Mouse (Mus musculus): Measurements from ENCODE around the gene Gm20388.

The Gm20388 gene

DNA sequence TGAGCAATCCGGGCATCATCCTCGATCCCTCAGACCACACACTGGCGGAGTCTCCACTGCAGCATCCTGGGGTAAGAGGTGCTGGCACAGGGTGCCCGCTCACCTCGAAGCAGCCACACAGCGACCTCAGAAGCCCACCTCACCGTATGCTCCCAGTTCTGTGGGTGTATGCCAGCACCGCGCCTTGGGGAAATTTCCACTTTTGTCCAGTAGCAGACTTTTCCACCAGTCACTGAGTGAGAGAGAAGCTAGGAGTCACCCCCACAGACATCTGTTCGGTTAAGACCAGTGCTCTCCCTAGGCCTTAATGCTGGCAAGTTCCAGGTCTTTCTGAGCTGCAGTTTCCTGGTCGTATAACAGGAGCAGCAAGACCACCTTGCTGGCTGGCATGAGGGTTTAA lies 1458.7 kb downstream of the Gm20388 start:
- DNase-seq = no peak

GRCm38 (mm10) chr8:121371287-121371686 lies 1460.6 kb downstream of the Gm20388 start:
- DNase-seq = no peak

GRCm38 (mm10) chr8:121371911-121372638 lies 1461.4 kb downstream of the Gm20388 start:
- DNase-seq = no peak

DNA sequence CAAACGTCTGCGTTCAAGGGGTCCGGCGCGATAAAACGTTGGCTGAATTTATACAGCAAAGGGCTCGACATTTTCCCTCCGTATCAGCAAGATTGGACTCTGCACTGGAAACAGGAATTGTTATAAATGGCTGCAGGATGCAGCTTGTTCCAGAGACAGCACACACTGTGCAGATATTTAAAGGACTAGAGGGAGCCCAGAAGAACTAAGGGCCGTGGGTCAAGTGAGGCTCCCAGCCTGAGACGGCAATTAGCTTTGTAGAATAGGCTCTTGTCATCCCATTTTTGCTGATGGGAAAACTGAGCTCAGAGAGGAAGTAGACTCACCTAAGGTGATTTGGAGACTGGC lies 1462.0 kb downstream of the Gm20388 start:
- no peak for DNase-seq

DNA sequence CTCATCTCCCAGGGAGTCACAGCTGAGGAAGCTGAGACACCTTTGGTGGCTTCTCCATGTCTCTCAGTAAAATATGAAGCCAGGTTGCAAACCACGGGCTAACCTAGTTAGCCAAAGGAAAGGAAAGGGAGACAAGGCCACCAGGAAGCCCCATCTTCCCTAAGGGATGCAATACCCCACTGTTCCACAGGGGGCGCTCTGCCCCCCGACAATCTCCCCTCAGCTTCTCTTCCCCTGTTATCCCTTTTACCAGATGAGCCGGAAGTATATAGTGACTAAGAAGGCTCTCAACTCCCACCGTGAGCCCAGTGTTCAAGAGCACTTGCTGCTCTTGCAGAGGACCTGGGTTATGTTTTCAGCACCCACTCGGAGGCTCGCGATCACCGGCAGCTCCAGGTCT lies 1463.6 kb downstream of the Gm20388 start:
- no peak for DNase-seq

DNA sequence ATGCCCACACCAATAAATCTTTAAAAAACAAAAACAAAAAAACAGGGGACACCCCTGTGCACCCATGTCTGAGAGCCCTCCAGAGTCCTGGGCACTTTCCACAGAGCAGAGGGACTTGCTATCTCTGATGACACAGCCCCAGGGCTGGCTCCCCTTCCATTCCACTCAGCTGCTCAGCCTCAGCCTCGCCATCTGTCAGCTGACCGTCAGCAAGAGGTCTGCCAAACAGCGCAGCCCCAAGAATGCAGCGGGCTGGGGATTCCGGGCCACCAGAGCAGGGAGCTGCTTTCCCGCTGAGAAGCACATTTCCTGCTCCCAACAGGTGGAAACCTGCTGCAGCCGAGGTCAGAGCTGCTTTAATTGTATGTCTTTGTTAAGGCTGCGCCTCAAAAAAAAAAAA lies 1464.1 kb downstream of the Gm20388 start:
- DNase-seq = peak; percentile 34

DNA sequence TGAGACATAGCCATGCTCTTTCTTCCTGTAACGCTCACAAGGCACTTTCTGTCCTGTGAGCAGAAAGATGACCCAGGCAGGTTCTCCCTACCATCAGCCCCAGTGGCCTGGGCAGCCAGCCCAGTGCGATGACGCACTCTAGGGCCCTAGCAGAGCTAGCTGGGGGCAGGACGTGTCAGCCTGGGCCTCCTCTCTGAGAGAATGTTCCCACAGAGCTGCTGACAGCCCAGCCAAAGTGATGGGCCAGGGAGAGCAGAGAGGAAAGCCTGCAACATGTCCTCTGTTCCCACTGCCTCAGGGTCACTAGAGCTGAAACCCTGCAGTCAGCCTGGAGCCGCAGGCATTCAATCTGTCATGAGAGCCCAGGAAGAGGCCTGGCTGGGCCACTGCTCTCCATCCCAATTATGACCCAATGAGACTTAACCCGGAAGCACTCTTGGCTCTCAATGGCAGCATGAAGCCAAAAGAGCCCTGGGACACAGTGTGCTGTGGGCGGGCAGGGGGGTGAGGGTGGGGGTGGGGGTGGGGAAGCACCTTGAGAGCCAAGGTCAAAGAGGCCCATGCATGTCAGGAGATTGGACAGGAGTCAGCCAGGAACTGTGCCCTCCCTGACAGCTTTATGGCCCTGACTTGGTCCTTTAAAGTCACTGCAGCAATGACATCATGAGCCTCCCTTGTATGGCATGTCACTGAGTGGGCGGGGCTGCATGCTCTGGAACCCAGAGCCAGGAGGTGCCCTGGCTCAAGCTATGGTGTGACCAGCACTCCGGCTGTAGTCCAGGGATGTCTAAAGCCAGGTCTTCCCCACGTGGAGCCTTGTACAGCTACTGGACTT lies 1465.7 kb downstream of the Gm20388 start:
- DNase-seq = peak; percentile 34

- peak; percentile 42 for DNase-seq
Observed at GRCm38 (mm10) chr8:121377680-121378079, 1467.0 kb downstream of the Gm20388 start.

DNA sequence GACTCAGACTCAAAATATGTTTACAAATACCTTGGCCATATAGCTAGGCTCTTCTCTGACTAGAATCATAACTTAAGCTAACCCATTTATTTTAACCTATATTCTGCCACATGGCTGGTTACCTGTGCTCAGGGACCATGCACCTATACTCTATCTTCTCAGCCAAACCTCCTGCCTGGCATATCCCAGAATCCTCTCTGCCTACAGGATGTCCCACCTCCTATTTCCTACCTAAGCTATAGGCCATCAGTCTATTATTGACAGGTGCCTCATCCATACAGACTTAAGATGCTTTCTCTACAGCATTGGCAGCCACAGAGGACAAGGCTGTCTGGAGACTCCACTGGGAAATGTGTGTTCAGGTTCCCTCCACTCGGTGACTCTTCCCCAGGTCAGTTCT lies 1468.7 kb downstream of the Gm20388 start:
- DNase-seq = no peak

DNA sequence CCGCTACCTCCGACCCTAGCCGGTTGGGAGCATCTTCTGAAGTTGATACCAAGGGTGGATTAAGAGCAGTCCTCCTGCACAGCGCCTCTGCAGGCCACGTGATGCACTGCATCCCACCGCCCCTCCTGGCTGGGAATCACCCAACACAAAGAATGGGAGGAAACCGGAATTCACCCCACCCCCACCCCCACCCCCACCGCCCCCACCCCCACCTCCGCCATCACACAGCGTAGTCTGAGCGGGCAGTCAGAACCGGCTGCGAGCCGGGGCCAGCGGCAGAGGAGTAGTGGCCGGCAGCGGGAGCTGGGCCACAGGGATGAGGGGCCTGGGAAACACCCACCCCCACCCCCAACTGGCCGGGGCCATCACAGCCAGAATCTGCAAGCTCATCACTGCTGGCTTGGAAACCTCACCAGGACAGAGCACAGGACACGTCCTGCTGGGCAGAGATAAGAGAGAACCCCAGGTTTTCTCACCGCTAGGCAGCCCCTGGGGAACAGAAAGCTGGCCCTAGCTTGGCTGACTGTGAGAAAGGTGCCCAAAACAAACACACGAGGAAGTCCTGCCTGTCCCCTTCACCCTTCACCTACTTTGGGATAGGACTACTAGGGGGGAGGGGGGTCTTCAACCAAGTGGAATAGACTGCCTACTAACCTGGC lies 1472.1 kb downstream of the Gm20388 start:
- peak; percentile 79 for DNase-seq

DNA sequence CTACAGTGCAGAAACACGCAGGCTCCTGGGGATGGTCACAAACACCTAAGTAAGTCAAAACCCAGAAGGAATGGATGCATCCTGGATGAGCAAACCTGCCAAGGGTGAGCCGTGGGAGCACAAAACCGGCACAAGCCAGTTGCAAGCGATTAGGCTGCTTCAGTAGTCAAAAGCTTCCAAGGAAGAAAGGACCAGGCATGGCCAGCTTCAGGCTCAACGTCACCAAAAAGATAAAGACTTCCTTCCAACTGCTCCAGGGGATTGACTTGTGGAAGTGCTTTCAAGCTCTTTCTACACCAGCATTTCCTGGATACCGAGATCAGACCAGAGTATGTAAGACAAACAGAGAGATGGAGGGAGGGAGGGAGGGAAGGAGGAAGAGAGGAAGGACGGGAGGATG lies 1474.9 kb downstream of the Gm20388 start:
- no peak for DNase-seq

- DNase-seq = peak; percentile 45
Observed at GRCm38 (mm10) chr8:121390608-121391007, 1480.0 kb downstream of the Gm20388 start.

GRCm38 (mm10) chr8:121391254-121391653 lies 1480.6 kb downstream of the Gm20388 start:
- DNase-seq = no peak

DNA sequence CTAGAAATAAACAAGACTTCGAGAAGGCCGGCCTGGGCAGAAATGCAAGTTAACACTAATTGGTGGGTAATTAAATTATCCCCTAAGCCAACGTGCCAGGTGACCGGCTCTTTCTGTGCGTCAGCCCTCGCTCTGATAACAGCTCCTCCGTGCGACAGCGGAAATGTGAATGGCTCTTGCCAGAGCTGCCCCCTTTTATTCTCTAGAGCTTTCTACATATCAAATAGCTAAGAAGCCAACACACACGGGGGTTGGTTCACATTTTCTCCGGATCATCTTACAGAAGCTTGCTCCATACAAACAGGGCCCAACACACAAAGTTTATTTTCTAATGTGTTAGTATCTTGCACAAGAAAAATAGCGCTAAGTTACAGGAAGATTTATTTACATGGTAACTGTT lies 1481.1 kb downstream of the Gm20388 start:
- no peak for DNase-seq

DNA sequence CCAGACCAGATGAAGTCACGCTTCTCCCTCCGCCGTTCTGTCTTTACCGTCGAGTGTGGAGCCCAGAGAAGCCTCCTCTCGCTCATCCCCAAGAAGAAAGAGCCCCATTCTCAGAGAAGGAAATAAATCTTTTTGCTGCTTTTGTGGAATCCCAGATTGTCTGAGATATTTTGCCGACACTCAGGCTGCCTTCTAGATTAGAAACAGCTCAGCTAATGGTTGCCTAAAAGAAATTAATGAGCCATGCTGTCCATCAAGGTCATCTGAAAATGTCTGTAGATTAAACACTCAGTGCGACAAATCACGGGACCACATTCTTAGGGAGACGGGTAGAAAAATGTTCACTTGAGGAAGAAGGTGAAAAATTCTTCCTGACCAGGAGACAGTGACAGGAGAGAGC lies 1481.8 kb downstream of the Gm20388 start:
- DNase-seq = no peak

GRCm38 (mm10) chr8:121393111-121393510 lies 1482.5 kb downstream of the Gm20388 start:
- DNase-seq = peak; percentile 59

- DNase-seq = no peak
Observed at GRCm38 (mm10) chr8:121394686-121395085, 1484.0 kb downstream of the Gm20388 start.

DNA sequence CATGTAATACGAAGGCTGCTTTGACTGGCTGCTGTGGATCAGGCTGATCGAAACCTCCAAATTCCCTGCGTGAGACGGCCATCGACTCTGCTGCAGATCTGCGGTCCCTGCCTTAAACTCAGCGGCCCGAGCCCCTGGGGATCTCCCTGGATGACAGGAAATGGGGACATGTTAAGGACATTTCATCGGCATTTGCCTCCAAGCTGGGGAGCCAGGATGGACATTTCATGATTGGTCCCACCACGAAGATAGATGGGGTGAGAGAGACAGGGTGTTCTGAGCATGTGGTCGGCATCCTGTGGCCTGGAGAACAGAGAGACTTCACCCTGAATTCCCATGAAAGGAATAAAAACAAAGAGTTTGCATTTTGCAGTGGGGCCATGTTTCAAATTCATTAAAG lies 1484.7 kb downstream of the Gm20388 start:
- DNase-seq = no peak

DNA sequence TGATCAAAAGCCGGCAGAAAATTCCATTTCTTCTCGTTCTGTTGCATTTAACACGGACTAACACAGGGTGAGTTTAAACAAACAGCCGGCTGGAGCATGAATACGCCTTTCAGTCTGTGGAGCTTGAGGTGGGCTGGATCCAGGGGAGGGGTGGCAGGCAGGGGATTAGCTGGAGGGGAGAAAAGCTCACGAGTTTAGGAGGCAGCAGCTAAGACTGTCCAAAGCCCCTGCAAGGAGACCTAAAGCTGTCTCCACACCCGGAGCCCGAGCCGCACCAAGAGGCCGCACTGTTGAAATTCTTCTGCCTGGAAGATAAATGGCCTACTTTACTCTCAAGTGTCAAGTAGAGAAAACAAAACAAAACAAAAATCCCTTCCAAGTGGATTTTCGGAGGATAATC lies 1485.5 kb downstream of the Gm20388 start:
- no peak for DNase-seq

- no peak for DNase-seq
Observed at GRCm38 (mm10) chr8:121397201-121397698, 1486.6 kb downstream of the Gm20388 start.

DNA sequence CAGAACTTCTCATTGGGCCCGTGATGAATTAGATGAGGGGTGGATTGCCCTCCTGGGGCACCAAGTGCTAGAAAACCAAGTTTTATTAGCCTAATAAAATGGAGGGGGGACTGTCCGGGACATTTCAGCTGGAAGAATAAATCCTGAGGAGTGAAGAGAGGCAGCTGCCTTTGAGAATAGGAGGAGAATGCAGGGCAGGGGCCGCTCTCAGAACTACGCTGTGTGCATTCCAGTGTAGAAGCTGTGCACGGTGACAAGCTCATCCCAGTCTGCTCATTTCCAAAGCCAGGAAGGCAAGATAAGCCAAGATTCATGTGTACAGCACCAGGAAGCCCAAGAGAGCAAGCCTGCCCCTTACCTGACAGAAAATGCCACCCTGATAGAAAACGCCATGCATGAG lies 1487.4 kb downstream of the Gm20388 start:
- no peak for DNase-seq

DNA sequence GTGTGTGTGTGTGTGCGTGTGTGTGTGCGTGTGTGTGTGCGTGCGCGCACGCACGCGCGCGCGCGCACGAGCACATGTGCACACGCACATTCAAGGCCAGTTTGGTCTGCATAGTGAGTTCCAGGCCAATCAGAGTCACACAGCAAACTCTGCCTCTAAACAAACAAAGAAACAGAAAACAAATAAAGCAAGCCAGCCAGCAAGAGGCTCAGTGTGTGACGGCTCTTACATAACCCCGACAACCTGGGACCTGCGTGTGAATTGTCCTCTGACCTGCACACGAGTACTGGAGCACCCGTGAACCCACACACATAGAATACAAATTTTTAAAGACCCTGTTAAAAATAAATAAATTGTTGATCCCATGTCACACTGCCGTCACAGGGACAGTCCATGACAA lies 1488.1 kb downstream of the Gm20388 start:
- no peak for DNase-seq

- DNase-seq = no peak
Observed at GRCm38 (mm10) chr8:121399173-121399572, 1488.5 kb downstream of the Gm20388 start.

DNA sequence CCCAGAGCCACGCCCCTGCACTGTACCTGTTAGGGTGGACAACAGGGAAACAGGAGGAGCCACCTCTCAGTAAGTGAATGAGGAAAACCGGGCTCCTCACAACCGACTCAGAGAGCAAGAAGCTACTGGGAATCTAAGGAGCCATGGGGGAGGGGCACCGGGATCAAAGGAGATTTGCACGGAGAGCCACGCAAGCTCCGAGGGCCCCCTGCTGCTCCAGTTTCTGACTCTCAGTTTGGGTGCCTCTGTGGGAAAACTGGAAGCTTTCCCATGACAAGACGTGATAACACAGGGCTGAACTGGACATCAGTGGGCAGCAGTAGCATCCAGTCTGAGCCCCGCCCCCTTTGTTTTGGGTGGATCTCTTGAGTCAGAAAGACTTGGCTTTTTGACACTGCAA lies 1489.9 kb downstream of the Gm20388 start:
- no peak for DNase-seq

All from liver (tissue).